Mouse (Mus musculus): ENCODE measurements around the gene Mfn2. TPM values are rescaled to one million over a fixed set of nuclear protein-coding genes. Genes with fewer than 3 reads are reported as not detected.

Mfn2 gene
- polyA plus RNA-seq, 1 experiment from 2014 or later = 45.4 TPM

DNA sequence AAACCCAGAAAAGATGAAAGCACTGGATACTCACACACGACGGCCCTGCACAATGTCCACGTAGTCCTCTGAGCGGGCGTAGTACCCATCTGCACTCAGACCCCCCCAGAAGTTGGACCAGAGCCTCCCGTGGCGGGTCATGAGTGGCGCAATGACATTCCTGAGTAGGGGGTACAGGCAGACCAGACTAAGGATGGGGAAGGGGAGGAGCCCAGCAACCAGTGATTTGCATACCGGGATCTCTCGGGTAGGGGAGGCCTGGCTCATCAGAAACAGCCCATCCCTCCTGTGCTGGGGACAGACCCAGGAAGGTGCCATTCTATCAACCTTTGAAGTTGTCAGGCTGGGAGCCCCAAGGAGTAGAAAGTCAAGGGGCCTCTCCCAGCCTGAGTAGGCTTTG lies 16.5 kb upstream of the Mfn2 start:
- ATAC-seq (ENCODE audit: low FRiP score, low TSS enrichment) = no peak

DNA sequence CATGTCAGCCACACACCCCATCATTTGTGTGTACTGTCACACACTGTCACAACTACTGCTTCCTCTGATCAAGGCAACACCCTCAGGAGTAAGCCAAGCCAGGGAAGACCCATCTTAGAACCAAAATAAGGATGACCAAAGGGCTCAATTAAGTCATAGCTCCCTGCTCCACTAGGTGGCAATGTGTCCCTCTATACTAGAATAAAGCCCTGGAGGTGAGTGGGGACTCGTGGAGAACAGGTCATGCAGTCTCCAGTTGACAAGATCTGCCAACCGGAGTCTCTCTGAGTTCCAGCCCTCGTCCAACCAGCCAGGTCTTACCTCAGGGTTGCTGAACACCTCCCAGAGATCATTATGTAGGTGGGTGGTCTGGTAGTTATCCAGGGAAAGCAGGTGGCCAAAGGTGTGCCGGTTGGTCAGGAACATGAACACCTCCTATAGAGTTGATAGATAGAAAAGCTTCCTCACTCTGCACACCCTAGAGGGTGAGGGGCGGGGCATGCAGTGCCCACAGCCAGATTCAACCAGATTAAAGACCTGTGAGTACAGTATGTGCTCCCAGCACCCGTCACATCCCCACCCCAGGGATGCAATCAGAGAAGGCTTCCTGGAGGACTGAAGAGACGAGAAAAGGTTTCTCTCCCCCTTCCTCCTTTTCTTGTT lies 14.1 kb upstream of the Mfn2 start:
- Histone ChIP-seq H3K9me3 (ENCODE audit: low read length) (no peaks in the 10 kb centered on the region), H3K4me2 (replicated peaks; ENCODE audit: low read depth, low read length) (no peak overlapping the region), H3K4me1 (ENCODE audit: insufficient read depth, low read length) (no peaks in the 10 kb centered on the region), H3K27me3 (ENCODE audit: insufficient read depth, low read length) (no peaks in the 10 kb centered on the region), H3K36me3 (ENCODE audit: insufficient read depth, low read length) (peaks cover 24% of the 10 kb centered on the region), H3K4me3 (ENCODE audit: low read length) (no peak overlapping the region), H3K27ac (ENCODE audit: low read length) (no peak overlapping the region), H3K9ac (replicated peaks; ENCODE audit: low read length) (no peak overlapping the region)
- 63% methylated on average over 7 of the region's 7 CpGs for WGBS
- ATAC-seq (ENCODE audit: low FRiP score, low TSS enrichment) = peak; percentile 39; the same call in 1 of the 2 replicates

More for the DNA sequence above, 16.5 kb upstream of the Mfn2 start:
- H3K9me3 ChIP-seq (ENCODE audit: low read length) = no peaks in the 10 kb centered on the region
- H3K4me1 ChIP-seq (ENCODE audit: insufficient read depth, low read length) = no peaks in the 10 kb centered on the region
- peaks cover 22% of the 10 kb centered on the region for H3K36me3 ChIP-seq (ENCODE audit: insufficient read depth, low read length)
- H3K4me2 ChIP-seq (replicated peaks; ENCODE audit: low read depth, low read length) = no peak overlapping the region
- no peak overlapping the region for H3K4me3 ChIP-seq (ENCODE audit: low read length)
- no peaks in the 10 kb centered on the region for H3K27me3 ChIP-seq (ENCODE audit: insufficient read depth, low read length)
- H3K9ac ChIP-seq (replicated peaks; ENCODE audit: low read length) = no peak overlapping the region
- no peak overlapping the region for H3K27ac ChIP-seq (ENCODE audit: low read length)
- WGBS = 40% methylated on average over 10 of the region's 10 CpGs

DNA sequence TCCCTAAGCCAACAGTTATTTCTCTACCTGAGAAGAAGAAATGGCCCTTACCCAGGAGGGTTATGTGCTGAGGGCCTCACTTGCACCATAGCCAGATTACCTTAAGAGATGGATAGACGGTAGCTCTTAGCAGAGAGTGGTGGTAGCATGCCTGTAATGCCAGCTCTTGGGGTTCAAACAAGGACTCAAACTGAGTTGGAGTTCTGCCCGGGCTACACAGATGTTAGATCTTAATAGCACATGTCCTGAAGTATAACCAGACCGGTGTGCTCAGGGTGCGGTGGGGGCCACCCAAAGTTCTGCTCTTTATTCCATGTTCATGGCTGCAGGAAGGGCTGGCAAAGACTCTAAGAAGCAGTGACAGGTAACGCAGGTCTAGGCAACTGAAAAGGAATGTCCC lies 5.0 kb upstream of the Mfn2 start:
- Histone ChIP-seq H3K9me3 (ENCODE audit: low read length) (no peaks in the 10 kb centered on the region), H3K27ac (ENCODE audit: low read length) (no peak overlapping the region), H3K9ac (replicated peaks; ENCODE audit: low read length) (no peak overlapping the region), H3K27me3 (ENCODE audit: insufficient read depth, low read length) (no peaks in the 10 kb centered on the region), H3K36me3 (ENCODE audit: insufficient read depth, low read length) (peaks cover 13% of the 10 kb centered on the region; the same call in 1 of the 2 replicates), H3K4me2 (replicated peaks; ENCODE audit: low read depth, low read length) (no peak overlapping the region), H3K4me3 (ENCODE audit: low read length) (no peak overlapping the region), H3K4me1 (ENCODE audit: insufficient read depth, low read length) (peaks cover 4% of the 10 kb centered on the region; the same call in 1 of the 2 replicates)
- 96% methylated on average over 5 of the region's 5 CpGs for WGBS
- ATAC-seq (ENCODE audit: low FRiP score, low TSS enrichment) = no peak

DNA sequence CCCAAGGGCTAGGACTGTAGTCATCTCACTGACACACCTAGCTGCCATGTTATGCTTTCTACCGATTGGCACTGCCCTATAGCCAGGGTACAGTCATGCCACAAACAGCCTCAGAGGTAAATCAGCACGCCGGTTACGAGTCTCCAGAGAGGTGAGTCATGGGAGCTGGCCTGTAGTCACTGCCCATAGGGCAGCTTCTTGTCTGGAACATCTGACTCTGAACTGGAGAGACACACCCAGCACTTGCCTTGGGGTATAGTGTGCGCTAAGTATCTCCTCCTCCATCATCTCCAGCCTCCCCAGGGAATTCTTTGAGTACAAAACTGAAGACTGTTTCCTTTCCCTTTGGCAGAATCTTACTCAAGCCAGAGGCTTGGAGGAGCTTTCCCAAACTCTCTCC lies 1.7 kb upstream of the Mfn2 start:
- no peak overlapping the region for H3K27ac ChIP-seq (ENCODE audit: low read length)
- peaks cover 13% of the 10 kb centered on the region for H3K36me3 ChIP-seq (ENCODE audit: insufficient read depth, low read length)
- no peak for ATAC-seq (ENCODE audit: low FRiP score, low TSS enrichment)
- no peak overlapping the region for H3K4me3 ChIP-seq (ENCODE audit: low read length)
- no peaks in the 10 kb centered on the region for H3K27me3 ChIP-seq (ENCODE audit: insufficient read depth, low read length)
- H3K4me2 ChIP-seq (replicated peaks; ENCODE audit: low read depth, low read length) = no peak overlapping the region
- H3K9me3 ChIP-seq (ENCODE audit: low read length) = no peaks in the 10 kb centered on the region
- peaks cover 11% of the 10 kb centered on the region for H3K4me1 ChIP-seq (ENCODE audit: insufficient read depth, low read length)
- 78% methylated on average over 5 of the region's 5 CpGs for WGBS
- H3K9ac ChIP-seq (replicated peaks; ENCODE audit: low read length) = no peak overlapping the region

DNA sequence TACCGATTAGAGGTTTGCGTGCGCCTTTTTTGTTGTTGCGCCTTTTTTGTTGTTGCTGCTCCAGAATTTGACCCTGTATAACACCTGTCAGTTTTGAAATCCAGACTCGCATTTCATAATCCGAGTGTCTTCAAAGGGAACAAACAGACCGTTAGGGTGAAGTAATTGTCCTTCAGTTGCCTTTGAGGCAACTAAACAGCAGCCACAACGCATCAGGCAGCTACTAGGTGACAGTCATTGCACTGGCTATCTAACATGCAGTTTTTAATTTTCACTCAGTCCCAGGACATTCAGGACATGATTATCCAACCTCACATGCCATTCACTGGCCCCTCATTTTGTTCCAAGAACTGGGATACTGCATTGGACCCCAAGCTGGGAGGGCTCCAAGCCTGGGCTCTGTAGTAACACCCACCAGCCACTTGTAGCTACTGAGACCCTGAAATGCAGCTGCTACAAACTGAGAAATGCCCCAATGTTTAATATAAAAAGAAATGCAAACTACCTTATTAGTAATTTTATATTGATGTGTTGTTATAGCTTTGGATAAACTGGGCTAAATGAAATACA lies 671 bp upstream of the Mfn2 start:
- ATAC-seq (ENCODE audit: low FRiP score, low TSS enrichment) = peak; percentile 46
- H3K4me3 ChIP-seq (ENCODE audit: low read length) = peak overlapping the region; percentile 92
- H3K4me2 ChIP-seq (replicated peaks; ENCODE audit: low read depth, low read length) = peak overlapping the region; percentile 59
- no peak overlapping the region for H3K27ac ChIP-seq (ENCODE audit: low read length)
- no peaks in the 10 kb centered on the region for H3K27me3 ChIP-seq (ENCODE audit: insufficient read depth, low read length)
- no peaks in the 10 kb centered on the region for H3K9me3 ChIP-seq (ENCODE audit: low read length)
- H3K4me1 ChIP-seq (ENCODE audit: insufficient read depth, low read length) = peaks cover 11% of the 10 kb centered on the region
- WGBS = under 1% methylated on average over 8 of the region's 8 CpGs
- H3K9ac ChIP-seq (replicated peaks; ENCODE audit: low read length) = peak overlapping the region; percentile 92
- H3K36me3 ChIP-seq (ENCODE audit: insufficient read depth, low read length) = peaks cover 9% of the 10 kb centered on the region

DNA sequence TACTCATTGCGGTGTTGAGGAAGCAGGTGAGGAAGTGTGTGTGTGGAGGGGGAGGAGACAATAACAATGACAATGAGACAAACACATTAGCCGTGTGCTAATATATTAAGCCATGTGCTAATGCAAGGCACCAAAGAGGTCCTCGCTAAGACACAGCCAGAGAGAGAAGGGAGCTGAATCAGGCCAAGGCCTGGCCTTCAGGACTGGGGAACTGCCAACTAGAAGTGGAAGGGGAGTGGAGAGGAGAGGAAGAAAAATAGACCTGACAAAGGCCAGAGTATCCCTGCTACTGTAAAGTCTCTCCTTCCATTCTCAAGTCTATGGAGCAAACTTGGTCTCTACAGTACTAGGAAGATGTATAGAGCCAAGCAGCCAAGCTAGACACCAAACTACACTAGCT lies 903 bp downstream of the Mfn2 start:
- H3K9me3 ChIP-seq (ENCODE audit: low read length) = no peaks in the 10 kb centered on the region
- H3K27ac ChIP-seq (ENCODE audit: low read length) = no peak overlapping the region
- H3K36me3 ChIP-seq (ENCODE audit: insufficient read depth, low read length) = peaks cover 12% of the 10 kb centered on the region
- peaks cover 11% of the 10 kb centered on the region for H3K4me1 ChIP-seq (ENCODE audit: insufficient read depth, low read length)
- no peak for ATAC-seq (ENCODE audit: low FRiP score, low TSS enrichment)
- peak overlapping the region; percentile 77 for H3K4me2 ChIP-seq (replicated peaks; ENCODE audit: low read depth, low read length)
- H3K9ac ChIP-seq (replicated peaks; ENCODE audit: low read length) = peak overlapping the region; percentile 92
- H3K4me3 ChIP-seq (ENCODE audit: low read length) = peak overlapping the region; percentile 92
- WGBS = 74% methylated on average over 3 of the region's 3 CpGs
- no peaks in the 10 kb centered on the region for H3K27me3 ChIP-seq (ENCODE audit: insufficient read depth, low read length)

DNA sequence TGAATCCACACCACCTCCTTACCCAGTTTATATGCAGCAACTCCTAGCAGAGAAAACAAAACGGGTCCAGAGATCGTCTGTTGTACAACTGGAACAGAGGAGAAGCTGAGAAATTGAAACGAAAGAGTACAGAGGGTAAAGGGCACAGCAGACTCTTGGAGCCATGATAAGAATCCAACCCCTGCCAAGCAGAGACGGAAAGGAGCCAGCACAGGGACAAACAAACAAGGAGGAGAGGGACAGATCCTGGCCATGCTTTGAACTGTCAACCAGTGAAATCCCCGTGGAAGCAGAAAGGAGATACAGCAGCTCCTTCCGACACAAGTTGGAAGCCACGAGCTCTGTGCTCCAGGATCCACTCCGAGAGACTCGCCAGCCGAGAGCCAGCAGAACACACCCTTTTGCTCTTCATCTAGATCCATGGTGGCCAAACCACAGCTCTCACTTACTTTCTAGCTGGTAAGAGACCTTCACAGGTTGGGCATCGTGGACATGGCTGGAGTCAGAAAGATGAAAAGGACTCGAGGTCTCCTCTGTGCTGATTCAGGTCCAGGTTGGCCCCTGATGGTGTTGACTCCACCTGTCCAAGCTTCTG lies 1.5 kb downstream of the Mfn2 start:
- Histone ChIP-seq H3K4me2 (replicated peaks; ENCODE audit: low read depth, low read length) (no peak overlapping the region), H3K9me3 (ENCODE audit: low read length) (no peaks in the 10 kb centered on the region), H3K27me3 (ENCODE audit: insufficient read depth, low read length) (no peaks in the 10 kb centered on the region), H3K36me3 (ENCODE audit: insufficient read depth, low read length) (peaks cover 16% of the 10 kb centered on the region), H3K4me3 (ENCODE audit: low read length) (no peak overlapping the region), H3K9ac (replicated peaks; ENCODE audit: low read length) (no peak overlapping the region), H3K4me1 (ENCODE audit: insufficient read depth, low read length) (peaks cover 11% of the 10 kb centered on the region), H3K27ac (ENCODE audit: low read length) (no peak overlapping the region)
- no peak for ATAC-seq (ENCODE audit: low FRiP score, low TSS enrichment)
- 88% methylated on average over 12 of the region's 12 CpGs for WGBS

DNA sequence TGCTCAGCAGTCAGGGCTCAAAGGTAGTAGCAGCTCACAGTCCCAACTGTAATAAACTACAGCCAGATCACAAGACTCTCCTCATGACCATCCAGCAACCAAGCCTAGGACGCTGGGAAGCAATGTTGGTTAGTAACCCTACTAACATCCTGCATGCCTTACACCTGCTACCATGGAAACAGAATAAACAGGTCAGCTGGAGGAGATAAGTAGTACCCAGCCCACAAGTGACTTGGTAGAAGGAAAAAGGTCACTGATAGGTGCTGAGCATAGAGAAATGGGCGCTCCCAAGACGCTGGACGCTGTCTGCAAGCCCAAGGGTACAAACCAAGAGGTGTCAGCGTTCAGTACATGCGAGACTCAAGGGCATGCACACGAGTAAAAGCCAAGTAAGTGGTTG lies 4.1 kb downstream of the Mfn2 start:
- H3K4me3 ChIP-seq (ENCODE audit: low read length) = no peak overlapping the region
- 86% methylated on average over 7 of the region's 7 CpGs for WGBS
- no peak overlapping the region for H3K9ac ChIP-seq (replicated peaks; ENCODE audit: low read length)
- no peak overlapping the region for H3K4me2 ChIP-seq (replicated peaks; ENCODE audit: low read depth, low read length)
- no peaks in the 10 kb centered on the region for H3K27me3 ChIP-seq (ENCODE audit: insufficient read depth, low read length)
- peaks cover 41% of the 10 kb centered on the region for H3K36me3 ChIP-seq (ENCODE audit: insufficient read depth, low read length)
- H3K4me1 ChIP-seq (ENCODE audit: insufficient read depth, low read length) = peaks cover 11% of the 10 kb centered on the region
- no peaks in the 10 kb centered on the region for H3K9me3 ChIP-seq (ENCODE audit: low read length)
- ATAC-seq (ENCODE audit: low FRiP score, low TSS enrichment) = no peak
- H3K27ac ChIP-seq (ENCODE audit: low read length) = no peak overlapping the region

DNA sequence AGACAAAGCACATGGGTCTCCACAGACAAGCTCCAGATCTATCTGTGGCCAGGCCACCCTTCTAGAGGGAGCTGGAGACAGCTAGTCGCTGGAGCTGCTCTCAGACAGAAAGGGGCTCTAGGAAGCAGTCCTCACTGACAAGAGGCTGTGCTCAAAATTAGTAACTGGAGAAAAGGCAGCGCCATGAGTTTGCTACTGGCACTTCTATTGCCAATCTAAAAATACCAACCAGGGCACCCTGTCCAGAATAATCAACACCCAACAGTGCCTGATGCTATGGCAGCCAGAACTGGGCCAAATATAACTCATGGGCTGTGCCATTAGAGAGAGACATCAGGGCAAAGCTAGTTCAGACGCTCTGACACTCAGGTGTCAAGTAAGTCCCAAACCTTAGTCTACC lies 7.2 kb downstream of the Mfn2 start:
- Histone ChIP-seq H3K4me1 (ENCODE audit: insufficient read depth, low read length) (no peaks in the 10 kb centered on the region; the same call in 1 of the 2 replicates), H3K27me3 (ENCODE audit: insufficient read depth, low read length) (no peaks in the 10 kb centered on the region), H3K4me3 (ENCODE audit: low read length) (no peak overlapping the region), H3K9me3 (ENCODE audit: low read length) (no peaks in the 10 kb centered on the region), H3K27ac (ENCODE audit: low read length) (no peak overlapping the region), H3K36me3 (ENCODE audit: insufficient read depth, low read length) (peaks cover 57% of the 10 kb centered on the region), H3K4me2 (replicated peaks; ENCODE audit: low read depth, low read length) (no peak overlapping the region), H3K9ac (replicated peaks; ENCODE audit: low read length) (no peak overlapping the region)
- WGBS = 80% methylated on average over 3 of the region's 3 CpGs
- no peak for ATAC-seq (ENCODE audit: low FRiP score, low TSS enrichment)

DNA sequence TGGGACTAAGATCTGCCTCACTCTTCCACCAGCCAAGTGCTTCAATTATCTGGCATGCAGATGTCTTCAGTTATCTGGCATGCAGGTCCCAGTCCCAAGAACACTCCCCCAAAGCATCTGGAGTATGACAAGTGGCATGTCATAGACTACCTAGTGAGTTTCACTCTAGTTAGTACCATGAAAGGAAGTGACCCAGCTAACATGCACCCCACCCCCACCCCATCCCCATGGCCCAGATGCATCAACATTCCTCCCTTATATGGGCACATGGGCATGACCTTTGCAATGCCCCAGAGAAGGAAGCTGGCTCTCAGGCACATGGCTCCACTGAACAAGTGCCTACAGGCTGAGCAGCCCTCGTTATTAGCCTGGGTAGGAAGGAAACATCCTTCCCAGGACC lies 8.1 kb downstream of the Mfn2 start:
- no peak for ATAC-seq (ENCODE audit: low FRiP score, low TSS enrichment)
- no peaks in the 10 kb centered on the region for H3K27me3 ChIP-seq (ENCODE audit: insufficient read depth, low read length)
- no peak overlapping the region for H3K4me3 ChIP-seq (ENCODE audit: low read length)
- peaks cover 59% of the 10 kb centered on the region for H3K36me3 ChIP-seq (ENCODE audit: insufficient read depth, low read length)
- H3K4me2 ChIP-seq (replicated peaks; ENCODE audit: low read depth, low read length) = no peak overlapping the region
- H3K4me1 ChIP-seq (ENCODE audit: insufficient read depth, low read length) = no peaks in the 10 kb centered on the region; the same call in 1 of the 2 replicates
- 68% methylated on average over 1 of the region's 1 CpGs for WGBS
- H3K9me3 ChIP-seq (ENCODE audit: low read length) = no peaks in the 10 kb centered on the region
- no peak overlapping the region for H3K9ac ChIP-seq (replicated peaks; ENCODE audit: low read length)
- H3K27ac ChIP-seq (ENCODE audit: low read length) = no peak overlapping the region

All from kidney, embryonic 16.5 days (tissue).